Mouse (Mus musculus) megakaryocyte-erythroid progenitor cell, adult 5 weeks (primary cell): Measurements from ENCODE around the gene Il13. TPM values are rescaled to one million over a fixed set of nuclear protein-coding genes. Genes with fewer than 3 reads are reported as not detected.

ENCODE experiments used
- polyA plus RNA-seq: library from polyadenylated mRNA; stranded (reverse); fragments of >175 nt; gene quantifications from 2 replicates; pipeline ENCODE4 v1.2.3, GENCODE M21; 2012

The Il13 gene
- polyA plus RNA-seq: 0.05 and 0.10 TPM in 2 replicates

DNA sequence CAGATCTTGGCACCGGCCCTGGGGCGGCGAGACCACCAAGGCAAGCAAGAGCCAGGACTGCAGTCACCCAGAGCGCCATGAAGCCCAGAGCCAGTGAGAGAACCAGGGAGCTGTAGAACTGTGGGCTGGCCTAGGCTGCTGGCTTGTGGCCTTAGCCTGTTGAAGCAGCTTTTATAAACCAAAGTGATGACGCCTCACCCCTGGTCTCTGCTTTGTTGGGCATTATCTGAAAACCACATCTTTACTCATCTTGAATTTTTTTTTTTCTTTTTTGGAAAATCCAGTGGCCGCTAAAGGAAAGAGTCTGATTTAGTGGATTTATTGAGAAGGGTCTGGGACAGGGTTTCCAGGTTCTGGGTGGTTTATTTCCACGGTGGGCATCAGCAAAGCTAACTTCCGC lies at the start of gene Il13:
TSS of gene Il13 (minus strand) at position 147 of the 400 bp plus-strand sequence.

GRCm38 (mm10) chr11:53618619-53619198 lies 15.8 kb downstream of the Il13 start, which contains the start of gene Il4:
Gene Il4 (minus strand): TSS chr11:53618669.

Other genes with a start within 250 kb of the Il13 start
- not detected in 2 replicates for gene Leap2, start 211.5 kb downstream of the Il13 start, polyA plus RNA-seq
- gene Uqcrq, start 203.9 kb downstream of the Il13 start, polyA plus RNA-seq: 179 and 182 TPM in 2 replicates
- 0.12 and 0.30 TPM in 2 replicates for gene Gdf9, start 203.7 kb downstream of the Il13 start, polyA plus RNA-seq
- gene Gm10447, start 177.6 kb downstream of the Il13 start, polyA plus RNA-seq: not detected in 2 replicates
- gene Shroom1, start 177.5 kb downstream of the Il13 start, polyA plus RNA-seq: 0.23 and 0.37 TPM in 2 replicates
- not detected in 2 replicates for gene Gm9837, start 164.2 kb downstream of the Il13 start, polyA plus RNA-seq
- not detected in 2 replicates for gene Gm9945, start 154.5 kb downstream of the Il13 start, polyA plus RNA-seq
- 1.00 and 1.1 TPM in 2 replicates for gene Sowaha, start 154.4 kb downstream of the Il13 start, polyA plus RNA-seq
- gene Sept8, start 115.4 kb downstream of the Il13 start, polyA plus RNA-seq: 36.4 and 55.7 TPM in 2 replicates
- gene Kif3a, start 67.3 kb downstream of the Il13 start, polyA plus RNA-seq: 5.3 and 7.8 TPM in 2 replicates
- not detected in 2 replicates for gene Il4, start 16.0 kb downstream of the Il13 start, polyA plus RNA-seq
- 10.9 and 14.4 TPM in 2 replicates for gene Rad50, start 72.6 kb upstream of the Il13 start, polyA plus RNA-seq
- gene Il5, start 86.1 kb upstream of the Il13 start, polyA plus RNA-seq: not detected in 2 replicates
- 31.7 and 37.3 TPM in 2 replicates for gene Irf1, start 135.3 kb upstream of the Il13 start, polyA plus RNA-seq
- gene Gm17334, start 138.5 kb upstream of the Il13 start, polyA plus RNA-seq: 0.15 TPM in 1 of 2 replicates, not detected in the other
- 6.5 and 7.3 TPM in 2 replicates for gene Gm12216, start 224.6 kb upstream of the Il13 start, polyA plus RNA-seq